Mouse (Mus musculus): ENCODE measurements at regions not wholly inside any gene's neighbourhood (a gene's known extent, or its start where the extent isn't known, plus 50 kb on each side); places are given as distances from the start of the nearest gene placed in this dataset.

DNA sequence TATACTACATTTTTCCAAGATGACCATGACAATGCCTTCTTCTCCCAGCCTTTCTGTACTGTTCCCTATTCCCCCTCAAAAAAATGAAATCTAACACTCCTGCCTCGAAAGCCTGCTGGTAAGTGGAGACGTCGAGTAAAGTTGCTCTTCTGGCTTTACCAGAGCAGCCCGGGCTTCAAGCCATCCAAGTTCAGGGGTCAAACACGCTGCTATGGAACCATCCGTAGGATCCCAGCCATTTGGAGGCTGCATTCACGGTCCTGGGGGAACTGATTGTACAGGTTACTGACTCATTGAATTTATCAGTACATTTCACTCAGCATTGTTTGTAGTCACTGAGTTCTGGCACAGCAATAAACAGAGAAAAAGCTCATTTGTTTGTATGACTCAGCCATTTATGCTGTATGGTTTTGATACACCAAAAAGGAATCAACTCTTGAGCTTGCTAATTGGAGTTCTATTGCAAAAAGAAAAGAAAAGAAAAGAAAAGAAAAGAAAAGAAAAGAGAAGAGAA, 128.2 kb downstream of the Nedd1 start:
- no peaks in the 10 kb centered on the region for H3K27me3 ChIP-seq (replicated peaks; ENCODE audit: control insufficient read depth, insufficient read depth, low read length)
- H3K9ac ChIP-seq (ENCODE audit: low read depth, low read length): no peak overlapping the region
- no peaks in the 10 kb centered on the region for H3K36me3 ChIP-seq (ENCODE audit: control insufficient read depth, insufficient read depth, low read length)
- no peak overlapping the region for H3K4me3 ChIP-seq (ENCODE audit: low read depth, low read length)
- WGBS: 71% methylated on average over 7 of the region's 7 CpGs
- no peak for ATAC-seq (replicated peaks; ENCODE audit: low FRiP score)
- no peak for DNase-seq (ENCODE audit: low spot score)
- H3K4me2 ChIP-seq: no peak overlapping the region
- no peaks in the 10 kb centered on the region for H3K9me3 ChIP-seq (ENCODE audit: control insufficient read depth, low read length)
- H3K27ac ChIP-seq (ENCODE audit: low read depth, low read length): no peak overlapping the region
- H3K4me1 ChIP-seq (replicated peaks; ENCODE audit: control insufficient read depth, insufficient read depth, low read length): no peaks in the 10 kb centered on the region

DNA sequence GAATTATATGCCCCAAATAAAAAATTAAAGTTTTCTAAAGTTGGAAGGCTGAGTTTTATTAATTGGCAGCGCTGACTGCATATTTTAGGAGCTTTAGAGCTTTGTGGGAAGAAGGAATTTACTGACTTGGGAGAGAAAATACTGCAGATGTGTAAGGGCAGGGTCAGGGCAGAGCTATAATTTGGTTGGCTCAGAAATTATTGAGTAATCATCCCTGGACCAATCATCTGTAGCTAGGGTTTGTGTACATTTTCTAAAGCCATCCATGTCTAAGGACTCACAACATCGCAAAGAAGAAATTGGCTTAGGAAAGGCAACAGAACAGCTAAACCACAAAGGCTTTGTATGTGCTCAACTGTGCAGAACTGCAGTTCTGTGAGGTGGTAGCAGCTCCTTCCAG, 143.3 kb downstream of the Nedd1 start:
- Histone ChIP-seq H3K27ac (ENCODE audit: low read depth, low read length) (no peak overlapping the region), H3K4me2 (no peak overlapping the region), H3K36me3 (ENCODE audit: control insufficient read depth, insufficient read depth, low read length) (no peaks in the 10 kb centered on the region), H3K4me3 (ENCODE audit: low read depth, low read length) (no peak overlapping the region), H3K27me3 (replicated peaks; ENCODE audit: control insufficient read depth, insufficient read depth, low read length) (no peaks in the 10 kb centered on the region), H3K9ac (ENCODE audit: low read depth, low read length) (no peak overlapping the region), H3K9me3 (ENCODE audit: control insufficient read depth, low read length) (no peaks in the 10 kb centered on the region), H3K4me1 (replicated peaks; ENCODE audit: control insufficient read depth, insufficient read depth, low read length) (no peaks in the 10 kb centered on the region)
- DNase-seq (ENCODE audit: low spot score): no peak
- ATAC-seq (replicated peaks; ENCODE audit: low FRiP score): no peak
- 87% methylated on average over 2 of the region's 2 CpGs for WGBS

DNA sequence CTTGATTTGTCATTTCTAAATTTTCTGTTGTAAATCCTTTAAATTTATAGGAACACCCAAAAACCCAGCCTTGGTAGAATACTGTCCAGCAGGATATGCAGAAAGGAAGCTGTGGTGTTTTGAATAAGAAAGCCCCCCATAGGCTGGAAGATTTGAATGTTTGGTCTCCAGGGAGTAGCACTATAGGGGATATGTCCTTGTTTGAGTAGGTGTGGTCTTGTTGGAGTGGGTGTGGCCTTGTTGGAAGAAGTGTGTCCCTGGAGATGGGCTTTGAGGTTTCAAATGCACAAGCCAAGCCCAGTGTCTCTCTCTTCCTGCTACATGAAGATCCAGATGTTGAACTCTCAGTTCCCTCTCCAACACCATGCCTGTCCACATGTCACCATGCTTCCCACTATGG, 151.7 kb downstream of the Nedd1 start:
- ATAC-seq (replicated peaks; ENCODE audit: low FRiP score): no peak
- H3K4me1 ChIP-seq (replicated peaks; ENCODE audit: control insufficient read depth, insufficient read depth, low read length): no peaks in the 10 kb centered on the region
- no peak overlapping the region for H3K4me3 ChIP-seq (ENCODE audit: low read depth, low read length)
- H3K4me2 ChIP-seq: no peak overlapping the region
- no peak for DNase-seq (ENCODE audit: low spot score)
- no peak overlapping the region for H3K9ac ChIP-seq (ENCODE audit: low read depth, low read length)
- no peaks in the 10 kb centered on the region for H3K36me3 ChIP-seq (ENCODE audit: control insufficient read depth, insufficient read depth, low read length)
- H3K9me3 ChIP-seq (ENCODE audit: control insufficient read depth, low read length): no peaks in the 10 kb centered on the region
- H3K27me3 ChIP-seq (replicated peaks; ENCODE audit: control insufficient read depth, insufficient read depth, low read length): no peaks in the 10 kb centered on the region
- H3K27ac ChIP-seq (ENCODE audit: low read depth, low read length): no peak overlapping the region

DNA sequence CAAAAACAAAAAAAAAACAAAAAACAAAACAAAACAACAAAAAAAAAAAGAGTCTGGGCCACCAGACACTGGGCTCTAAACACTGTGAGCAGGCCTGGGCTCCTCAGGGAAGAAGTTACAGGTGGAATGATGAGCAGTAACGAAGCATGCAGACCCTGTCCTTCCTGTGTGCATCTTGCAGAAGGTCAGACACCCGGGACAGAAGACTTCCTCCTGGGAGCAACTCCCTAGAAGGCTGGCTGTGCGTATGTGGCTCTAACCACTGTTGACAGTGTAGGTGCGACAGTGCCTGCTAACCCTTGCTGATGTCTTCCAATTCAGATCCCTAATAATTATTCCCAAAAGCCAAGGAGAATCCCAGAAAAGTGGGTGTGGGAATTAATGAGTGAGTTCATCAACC, 164.8 kb downstream of the Nedd1 start:
- WGBS: 63% methylated on average over 4 of the region's 4 CpGs
- ATAC-seq (replicated peaks; ENCODE audit: low FRiP score) (no peak), DNase-seq (ENCODE audit: low spot score) (no peak)
- H3K9me3 ChIP-seq (ENCODE audit: control insufficient read depth, low read length): no peaks in the 10 kb centered on the region
- no peak overlapping the region for H3K9ac ChIP-seq (ENCODE audit: low read depth, low read length)
- H3K4me1 ChIP-seq (replicated peaks; ENCODE audit: control insufficient read depth, insufficient read depth, low read length): no peaks in the 10 kb centered on the region
- no peak overlapping the region for H3K27ac ChIP-seq (ENCODE audit: low read depth, low read length)
- H3K36me3 ChIP-seq (ENCODE audit: control insufficient read depth, insufficient read depth, low read length): no peaks in the 10 kb centered on the region
- no peak overlapping the region for H3K4me2 ChIP-seq
- no peaks in the 10 kb centered on the region for H3K27me3 ChIP-seq (replicated peaks; ENCODE audit: control insufficient read depth, insufficient read depth, low read length)
- no peak overlapping the region for H3K4me3 ChIP-seq (ENCODE audit: low read depth, low read length)

DNA sequence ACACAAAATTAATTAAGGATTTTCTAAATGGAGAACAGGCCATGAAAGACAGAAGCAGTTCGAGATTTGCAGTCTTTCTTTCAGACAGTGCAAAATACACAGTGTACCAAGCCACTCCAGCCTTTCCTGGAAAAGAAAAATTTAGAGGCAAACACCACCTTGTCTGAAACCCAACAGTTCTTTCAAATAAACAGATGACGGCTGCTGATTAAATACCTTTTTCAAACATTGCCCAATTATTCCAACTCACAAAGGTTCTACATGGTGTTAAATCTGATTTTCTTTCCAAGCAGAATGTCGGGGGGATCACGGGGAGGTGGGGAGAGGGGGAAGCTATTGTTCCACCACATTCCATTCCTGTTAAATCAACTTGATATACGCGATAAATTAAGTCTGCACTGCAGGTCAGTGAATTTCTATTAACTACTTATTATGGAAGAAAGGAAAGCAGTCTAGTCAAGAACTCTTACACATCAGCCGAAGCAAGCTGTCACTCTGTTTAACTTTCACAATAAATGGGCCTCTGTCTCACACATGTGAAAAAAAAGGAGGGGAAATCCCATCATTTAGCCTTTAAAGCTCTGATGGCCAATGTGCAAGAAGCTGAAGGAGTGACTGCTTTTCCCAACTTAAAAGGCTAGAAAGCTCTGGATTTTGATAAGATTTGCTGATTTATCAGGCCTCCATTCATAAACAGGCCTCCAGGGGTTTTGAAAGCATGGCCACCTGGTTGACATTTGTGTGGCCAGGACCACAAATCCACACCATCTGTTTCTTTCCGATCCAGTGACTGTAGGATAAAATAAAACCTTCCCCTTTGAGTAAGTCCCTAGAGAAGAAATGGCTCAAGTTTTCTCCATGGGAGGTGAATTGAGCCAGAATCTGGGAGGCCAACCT, 165.4 kb downstream of the Nedd1 start:
- ATAC-seq (replicated peaks; ENCODE audit: low FRiP score) (no peak), DNase-seq (ENCODE audit: low spot score) (no peak)
- no peaks in the 10 kb centered on the region for H3K4me1 ChIP-seq (replicated peaks; ENCODE audit: control insufficient read depth, insufficient read depth, low read length)
- H3K9ac ChIP-seq (ENCODE audit: low read depth, low read length): no peak overlapping the region
- no peaks in the 10 kb centered on the region for H3K9me3 ChIP-seq (ENCODE audit: control insufficient read depth, low read length)
- 54% methylated on average over 8 of the region's 8 CpGs for WGBS
- no peak overlapping the region for H3K4me2 ChIP-seq
- no peak overlapping the region for H3K27ac ChIP-seq (ENCODE audit: low read depth, low read length)
- H3K27me3 ChIP-seq (replicated peaks; ENCODE audit: control insufficient read depth, insufficient read depth, low read length): no peaks in the 10 kb centered on the region
- no peaks in the 10 kb centered on the region for H3K36me3 ChIP-seq (ENCODE audit: control insufficient read depth, insufficient read depth, low read length)
- no peak overlapping the region for H3K4me3 ChIP-seq (ENCODE audit: low read depth, low read length)

DNA sequence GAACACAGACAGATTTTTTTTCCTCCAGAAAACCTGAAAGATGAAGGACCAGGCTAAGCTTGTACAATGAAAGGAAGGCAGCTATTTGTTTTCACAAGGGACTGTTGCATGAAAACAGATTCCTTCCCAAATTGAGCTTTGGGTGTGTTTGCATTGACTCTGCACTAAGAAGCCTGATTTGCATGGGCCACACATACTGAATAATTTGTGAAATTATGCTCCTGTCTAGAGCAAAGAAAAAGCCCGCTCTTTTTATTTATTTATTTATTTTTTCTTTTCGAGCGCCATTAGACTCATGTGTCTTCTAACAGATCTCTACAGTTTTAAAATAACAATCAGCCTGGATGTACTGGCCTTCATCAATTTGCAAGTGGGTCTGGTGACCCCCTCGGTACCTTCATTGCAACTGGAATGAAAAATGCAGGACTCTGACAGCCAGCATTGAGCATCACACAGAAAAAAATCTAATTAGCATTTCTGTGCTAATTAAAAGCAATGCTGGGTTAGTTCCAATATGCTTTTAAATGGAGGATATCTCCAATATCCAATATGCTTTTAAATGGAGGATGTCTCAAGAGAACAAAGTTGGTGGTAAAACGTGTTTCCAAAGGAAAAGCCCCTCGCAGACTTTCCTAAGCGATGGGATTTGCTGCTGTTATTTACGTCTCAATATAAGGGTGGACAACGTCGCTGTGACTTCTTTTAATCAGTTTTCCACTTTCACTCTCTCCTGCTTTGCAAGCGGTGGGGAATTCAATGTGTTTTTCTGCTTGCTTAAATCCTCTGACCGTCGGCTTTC, 166.3 kb downstream of the Nedd1 start:
- Histone ChIP-seq H3K4me3 (ENCODE audit: low read depth, low read length) (no peak overlapping the region), H3K36me3 (ENCODE audit: control insufficient read depth, insufficient read depth, low read length) (no peaks in the 10 kb centered on the region), H3K27me3 (replicated peaks; ENCODE audit: control insufficient read depth, insufficient read depth, low read length) (no peaks in the 10 kb centered on the region), H3K27ac (ENCODE audit: low read depth, low read length) (no peak overlapping the region), H3K9ac (ENCODE audit: low read depth, low read length) (no peak overlapping the region), H3K4me2 (no peak overlapping the region), H3K9me3 (ENCODE audit: control insufficient read depth, low read length) (no peaks in the 10 kb centered on the region), H3K4me1 (replicated peaks; ENCODE audit: control insufficient read depth, insufficient read depth, low read length) (no peaks in the 10 kb centered on the region)
- 70% methylated on average over 13 of the region's 13 CpGs for WGBS
- ATAC-seq (replicated peaks; ENCODE audit: low FRiP score) (no peak), DNase-seq (ENCODE audit: low spot score) (no peak)

DNA sequence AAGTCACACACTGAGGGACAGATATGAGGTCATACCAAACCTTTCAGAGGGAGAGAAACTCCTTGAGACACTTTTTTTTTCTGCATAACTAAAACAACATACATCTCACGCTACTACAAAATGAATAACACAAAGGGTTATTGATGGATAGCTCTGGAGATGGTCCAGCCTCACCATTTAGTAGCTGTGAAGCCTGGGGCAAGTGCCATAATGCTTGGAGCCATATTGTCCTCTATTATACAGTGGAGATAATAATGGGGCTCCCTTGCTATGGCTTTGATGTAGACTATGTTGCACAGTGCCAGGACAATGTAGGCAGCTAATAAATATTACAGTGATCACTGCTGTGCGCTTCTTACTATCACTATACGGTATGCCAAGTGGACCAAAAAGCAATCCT, 168.3 kb downstream of the Nedd1 start:
- Histone ChIP-seq H3K27ac (ENCODE audit: low read depth, low read length) (no peak overlapping the region), H3K27me3 (replicated peaks; ENCODE audit: control insufficient read depth, insufficient read depth, low read length) (no peaks in the 10 kb centered on the region), H3K4me2 (no peak overlapping the region), H3K9me3 (ENCODE audit: control insufficient read depth, low read length) (no peaks in the 10 kb centered on the region), H3K9ac (ENCODE audit: low read depth, low read length) (no peak overlapping the region), H3K4me3 (ENCODE audit: low read depth, low read length) (no peak overlapping the region), H3K4me1 (replicated peaks; ENCODE audit: control insufficient read depth, insufficient read depth, low read length) (no peaks in the 10 kb centered on the region), H3K36me3 (ENCODE audit: control insufficient read depth, insufficient read depth, low read length) (no peaks in the 10 kb centered on the region)
- ATAC-seq (replicated peaks; ENCODE audit: low FRiP score) (no peak), DNase-seq (ENCODE audit: low spot score) (no peak)
- 82% methylated on average over 3 of the region's 3 CpGs for WGBS

DNA sequence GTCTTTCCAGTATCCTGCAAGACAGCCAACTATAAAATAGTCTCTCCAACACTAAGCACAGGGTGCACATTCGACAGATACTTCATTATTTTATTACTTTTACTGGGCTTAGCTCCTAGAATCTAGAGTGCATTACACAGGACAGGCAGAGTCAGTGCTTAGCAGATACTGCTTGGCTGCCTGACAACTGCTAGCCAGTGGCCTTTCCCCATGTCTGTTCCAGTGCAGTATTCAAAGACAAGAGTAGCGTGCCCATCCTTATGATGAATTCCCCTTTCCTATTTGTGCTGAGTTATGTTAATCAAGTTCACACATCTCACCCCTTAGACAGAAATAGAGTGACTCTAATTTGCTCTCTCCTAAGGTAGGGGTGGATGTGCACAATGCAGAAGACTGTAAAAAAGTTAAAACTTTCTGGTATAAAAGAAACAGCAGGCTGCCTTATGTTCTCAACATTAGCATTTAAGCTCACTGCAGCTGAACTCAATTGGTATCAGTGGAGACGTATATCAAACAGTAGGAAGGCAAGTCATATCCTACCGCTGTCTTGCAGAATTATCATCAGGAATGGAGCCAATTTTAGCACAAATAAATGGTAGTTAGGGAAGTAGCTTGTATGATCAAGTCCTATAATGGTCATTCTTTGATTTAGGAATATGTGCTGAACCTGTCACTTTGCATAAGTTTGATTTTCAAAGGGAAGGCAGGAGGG, 173.2 kb downstream of the Nedd1 start:
- DNase-seq (ENCODE audit: low spot score) (no peak), ATAC-seq (replicated peaks; ENCODE audit: low FRiP score) (no peak)
- no peak overlapping the region for H3K27ac ChIP-seq (ENCODE audit: low read depth, low read length)
- no peaks in the 10 kb centered on the region for H3K36me3 ChIP-seq (ENCODE audit: control insufficient read depth, insufficient read depth, low read length)
- no peaks in the 10 kb centered on the region for H3K27me3 ChIP-seq (replicated peaks; ENCODE audit: control insufficient read depth, insufficient read depth, low read length)
- H3K9me3 ChIP-seq (ENCODE audit: control insufficient read depth, low read length): no peaks in the 10 kb centered on the region
- 74% methylated on average over 4 of the region's 4 CpGs for WGBS
- no peak overlapping the region for H3K9ac ChIP-seq (ENCODE audit: low read depth, low read length)
- no peak overlapping the region for H3K4me3 ChIP-seq (ENCODE audit: low read depth, low read length)
- H3K4me2 ChIP-seq: no peak overlapping the region
- no peaks in the 10 kb centered on the region for H3K4me1 ChIP-seq (replicated peaks; ENCODE audit: control insufficient read depth, insufficient read depth, low read length)
